In the genomic region with DNA sequence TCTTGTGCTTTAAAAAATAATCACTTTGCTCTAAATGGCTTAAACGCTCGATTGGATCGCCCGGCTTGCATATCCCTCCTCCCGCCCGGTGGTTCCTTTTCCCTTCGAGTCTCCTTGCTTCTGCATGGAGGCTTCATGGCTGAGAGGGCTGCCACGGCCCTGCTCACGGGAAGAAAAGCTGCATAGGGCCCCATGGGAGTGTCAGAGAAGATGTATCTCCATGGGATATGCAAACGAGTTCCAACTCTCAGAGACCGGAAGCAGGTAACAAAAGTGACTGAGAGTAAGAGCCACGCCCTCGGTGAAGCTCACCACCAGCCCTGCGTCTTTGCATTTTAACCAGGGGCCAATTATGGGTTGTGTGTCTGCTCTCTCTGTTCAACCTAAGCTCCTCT, we compare ENCODE assay signal across 15 mouse cellular contexts. TPM values are rescaled to one million over a fixed set of nuclear protein-coding genes. Genes with fewer than 3 reads are reported as not detected.
DNase-seq lines count a peak whose midpoint lies in the region; ATAC-seq lines count a peak whose summit lies in the region.
"Had no signal": no experiment of that assay in that cellular context is flagged by ENCODE, and none has a peak within 500 bp of the region (broad histone marks: within the 10 kb centered on the region; RNA-seq: fewer than 3 reads in every experiment).

No protein-coding gene starts in this region.

- H3K9me3 ChIP-seq in kidney, embryonic 14.5 days (ENCODE audit: control insufficient read depth, low read length) = no peaks in the 10 kb centered on the region
- no peaks in the 10 kb centered on the region for H3K9me3 ChIP-seq in neural tube, embryonic 12.5 days
- H3K9me3 ChIP-seq: embryonic facial prominence, embryonic 13.5 days had no signal

- H3K4me2 ChIP-seq in kidney, embryonic 14.5 days (replicated peaks; ENCODE audit: low read depth, low read length) = peak overlapping the region; percentile 43
- H3K4me2 ChIP-seq in neural tube, embryonic 12.5 days (replicated peaks) = peak overlapping the region; percentile 20; the same call in 1 of the 2 replicates
- H3K4me2 ChIP-seq: embryonic facial prominence, embryonic 13.5 days had no signal

- intact Hi-C loops in gastrocnemius, postnatal 36 days (cut with DNase I) = no loop called here

- peak; percentile 33 for ATAC-seq in cerebellum, adult (ENCODE audit: insufficient number of reproducible peaks, low FRiP score, low TSS enrichment)
- ATAC-seq in kidney, embryonic 14.5 days (ENCODE audit: low FRiP score, low TSS enrichment) = peak; percentile 53
- ATAC-seq in neural tube, embryonic 12.5 days (ENCODE audit: low FRiP score, low read depth) = peak; percentile 68; the same call in 1 of the 2 replicates

- 21% methylated on average over 14 of the region's 14 CpGs for WGBS in kidney, embryonic 14.5 days
- WGBS in neural tube, embryonic 12.5 days = 54% methylated on average over 14 of the region's 14 CpGs

- no peaks in the 10 kb centered on the region for H3K36me3 ChIP-seq in kidney, embryonic 14.5 days (ENCODE audit: control insufficient read depth, insufficient read depth, low read length)
- no peaks in the 10 kb centered on the region for H3K36me3 ChIP-seq in neural tube, embryonic 12.5 days
- H3K36me3 ChIP-seq: embryonic facial prominence, embryonic 13.5 days had no signal

- 0 out of 2 replicates have a peak, but pooled peaks cover 2% of the 10 kb centered on the region for H3K4me1 ChIP-seq in kidney, embryonic 14.5 days (ENCODE audit: control insufficient read depth, insufficient read depth, low read length)
- H3K4me1 ChIP-seq in neural tube, embryonic 12.5 days = peaks cover 9% of the 10 kb centered on the region; the same call in 1 of the 2 replicates
- H3K4me1 ChIP-seq: embryonic facial prominence, embryonic 13.5 days had no signal

- H3K27ac ChIP-seq in kidney, embryonic 14.5 days (ENCODE audit: low read depth, low read length) = no peak overlapping the region
- no peak overlapping the region for H3K27ac ChIP-seq in neural tube, embryonic 12.5 days
- H3K27ac ChIP-seq: embryonic facial prominence, embryonic 13.5 days; left cerebral cortex, adult 2 months had no signal

- H3K27me3 ChIP-seq in kidney, embryonic 14.5 days (ENCODE audit: control insufficient read depth, insufficient read depth, low read length) = no peaks in the 10 kb centered on the region
- H3K27me3 ChIP-seq in neural tube, embryonic 12.5 days (replicated peaks) = no peaks in the 10 kb centered on the region
- H3K27me3 ChIP-seq: embryonic facial prominence, embryonic 13.5 days had no signal

- H3K4me3 ChIP-seq in kidney, embryonic 14.5 days (ENCODE audit: low read length) = peak overlapping the region; percentile 22
- H3K4me3 ChIP-seq in neural tube, embryonic 12.5 days = no peak overlapping the region
- H3K4me3 ChIP-seq: embryonic facial prominence, embryonic 13.5 days; left cerebral cortex, adult 2 months had no signal

- DNase-seq in cerebellum, adult 9-10 months = no peak
- DNase-seq in kidney, postnatal 25 days = no peak
- DNase-seq in cerebellum, adult 18-20 months = peak; percentile 39 to 51
- DNase-seq in gastrocnemius, postnatal 36 days = no peak
- no peak for DNase-seq in left cerebral cortex, adult 8-10 months (ENCODE audit: low spot score in 2 of 2)
- DNase-seq: gastrocnemius, postnatal 25 days; lung, adult 2 months; spleen, adult 18-20 months had no signal

- no peak overlapping the region for H3K9ac ChIP-seq in kidney, embryonic 14.5 days (ENCODE audit: low read depth, low read length)
- no peak overlapping the region for H3K9ac ChIP-seq in neural tube, embryonic 12.5 days
- H3K9ac ChIP-seq: embryonic facial prominence, embryonic 13.5 days had no signal

RNA-seq across cellular contexts. Expression of a gene that starts 24.7 kb away (rescaled TPM):
- polyA plus RNA-seq in kidney, embryonic 14.5 days (2014; fragmentation: Nextera tagmentation; extraction: Ambion mirVana) = 0.10 TPM in 1 of 2 replicates, not detected in the other
- 0.28 and 0.65 TPM in 2 replicates for polyA plus RNA-seq in neural tube, embryonic 12.5 days (2016; fragmentation: Nextera tagmentation; extraction: Ambion mirVana)
- total RNA-seq in gastrocnemius, postnatal 36 days (2021) = under 1 TPM in 1 of 2 experiments, not detected in 1; 0.20 TPM
- under 1 TPM in 1 of 4 experiments, not detected in 3; 0.16 TPM for total RNA-seq in left cerebral cortex, adult 8-10 months (2022)
- total RNA-seq: adrenal gland, adult 18-20 months; MEL had no signal
- polyA plus RNA-seq: lung, adult 2 months had no signal

Comparison
In these comparisons a context has a peak if more than half of its experiments do, and no peak if none do; other contexts are left out.
1. DNase-seq: peak in cerebellum, adult 18-20 months (2 of 2); none in cerebellum, adult 9-10 months (single experiment), kidney, postnatal 25 days (0 of 2), gastrocnemius, postnatal 36 days (0 of 2) and left cerebral cortex, adult 8-10 months (0 of 2).
2. Peak in every context shown above with its lines, with median percentiles within 50 percentile points of each other: ATAC-seq.